Mouse (Mus musculus): ENCODE measurements around the gene Lamc1.

The Lamc1 gene

DNA sequence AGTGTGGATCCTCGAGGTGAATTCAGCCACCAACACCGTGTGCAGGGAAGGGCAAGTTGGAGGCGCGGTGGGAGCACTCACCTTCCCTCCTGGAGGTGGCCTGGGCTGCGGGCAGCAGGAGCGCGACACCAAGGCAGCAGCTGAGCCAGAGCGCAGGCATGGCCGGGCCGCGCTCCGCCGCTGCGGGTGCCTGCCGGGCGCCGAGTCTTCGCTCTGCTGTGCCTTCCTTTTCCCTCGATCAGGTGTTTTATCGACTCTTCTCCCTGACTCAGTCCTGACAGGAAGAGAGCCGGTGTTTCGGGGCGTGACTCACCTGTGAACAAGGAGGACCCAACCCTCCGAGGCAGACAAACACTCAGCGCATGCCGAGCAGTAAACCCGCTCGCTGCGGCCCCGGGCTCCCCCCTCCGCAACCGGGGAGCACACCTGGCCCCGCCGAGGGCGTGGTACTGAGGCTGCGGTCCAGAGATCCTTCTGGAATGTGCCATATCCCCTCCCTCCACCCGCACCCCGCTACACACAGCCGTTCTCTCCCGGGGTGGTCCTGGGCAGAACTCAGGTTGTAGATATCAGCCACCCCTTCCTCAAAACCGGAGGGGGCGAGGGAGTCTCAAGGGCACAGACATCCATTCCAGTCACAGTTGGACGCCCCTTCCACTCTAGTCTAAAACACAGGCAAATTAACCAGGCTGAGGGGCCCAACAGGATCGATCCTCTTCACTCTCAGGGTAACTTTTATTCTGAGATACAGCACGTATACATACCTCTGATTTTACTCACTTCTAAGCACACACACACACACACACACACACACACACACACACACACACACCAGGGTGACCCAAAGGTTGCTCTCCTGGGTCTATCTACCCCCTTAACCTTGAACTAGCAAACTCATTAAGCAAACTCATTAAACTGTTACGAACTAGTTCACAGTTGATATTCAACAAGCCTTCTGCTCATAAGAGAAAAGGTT lies 146.5 kb downstream of the Lamc1 start, which contains the start of gene Lamc2:
TSS of gene Lamc2 (minus strand) at position 620 of the 976 bp plus-strand sequence.
- DNase-seq: peak; percentile 63

DNA sequence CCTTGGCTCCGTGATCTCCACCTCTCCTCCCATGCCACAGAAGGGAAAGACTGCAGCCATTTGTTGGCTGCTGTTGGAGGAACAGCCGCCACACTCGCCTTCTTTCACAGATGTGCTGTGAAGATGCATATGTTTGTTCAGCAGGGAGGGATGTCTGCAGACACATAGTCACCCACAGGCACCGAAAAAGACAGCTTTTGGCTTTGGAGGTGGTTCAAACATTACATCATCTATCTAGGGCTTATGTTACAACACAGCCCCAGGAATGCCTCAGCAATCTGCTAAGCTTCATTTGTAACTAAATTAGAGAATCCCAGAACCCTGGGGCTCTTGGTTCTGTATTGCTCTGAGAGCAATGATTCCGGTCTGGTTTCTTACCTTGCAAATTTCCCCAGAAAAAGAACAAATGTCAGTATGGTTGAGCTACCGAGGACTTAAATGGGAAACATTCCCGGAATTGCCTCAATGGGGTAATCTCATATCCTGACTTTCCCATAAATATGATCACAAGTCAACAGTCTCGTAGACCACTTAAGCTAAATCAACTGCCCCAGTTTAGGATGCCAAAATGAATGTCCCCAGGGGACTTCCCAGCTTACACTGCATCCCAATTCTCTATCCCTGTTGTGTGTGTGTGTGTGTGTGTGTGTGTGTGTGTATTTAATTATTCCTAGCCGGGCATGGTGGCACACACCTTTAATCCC lies 151.8 kb downstream of the Lamc1 start:
- peak; percentile 64 for DNase-seq

DNA sequence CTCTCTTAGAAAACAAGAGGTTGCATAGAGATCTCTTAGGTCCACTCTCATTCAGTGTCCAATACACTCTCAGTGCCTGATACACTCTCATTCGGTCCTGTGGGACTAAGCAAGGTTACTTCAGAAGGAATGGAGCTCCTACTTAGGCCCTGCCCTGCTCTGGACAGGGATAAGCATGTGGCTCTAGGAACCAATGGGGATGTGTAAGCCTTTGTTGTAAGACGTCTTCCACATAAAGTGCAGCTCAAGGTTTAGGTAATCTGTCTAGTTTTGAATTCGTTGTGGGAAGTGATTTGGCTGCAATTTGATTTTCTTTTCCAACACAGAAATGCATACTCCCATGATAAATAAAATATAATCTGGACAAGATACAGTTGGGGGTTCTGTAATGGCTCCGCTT lies 152.4 kb downstream of the Lamc1 start:
- DNase-seq: no peak

DNA sequence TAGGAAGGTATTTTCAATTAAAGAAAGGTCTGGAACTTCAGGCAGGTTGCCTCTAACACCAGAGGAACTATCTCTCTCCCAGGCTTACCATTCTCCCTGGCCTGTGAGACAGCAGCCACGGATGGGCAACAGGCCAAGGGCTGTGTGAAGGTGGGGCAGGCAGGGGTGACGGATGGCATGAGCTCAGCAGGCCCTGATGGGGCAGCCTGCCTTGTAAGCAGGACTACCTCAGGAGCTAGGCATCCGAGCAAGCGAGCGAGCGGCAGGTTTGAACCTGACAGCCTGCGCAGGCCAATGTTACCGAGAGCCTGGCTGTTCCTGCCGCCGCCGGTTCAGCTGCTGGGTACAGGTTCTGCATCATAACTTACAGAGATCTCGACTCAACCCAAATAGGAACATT lies 157.8 kb downstream of the Lamc1 start:
- DNase-seq: peak; percentile 79

DNA sequence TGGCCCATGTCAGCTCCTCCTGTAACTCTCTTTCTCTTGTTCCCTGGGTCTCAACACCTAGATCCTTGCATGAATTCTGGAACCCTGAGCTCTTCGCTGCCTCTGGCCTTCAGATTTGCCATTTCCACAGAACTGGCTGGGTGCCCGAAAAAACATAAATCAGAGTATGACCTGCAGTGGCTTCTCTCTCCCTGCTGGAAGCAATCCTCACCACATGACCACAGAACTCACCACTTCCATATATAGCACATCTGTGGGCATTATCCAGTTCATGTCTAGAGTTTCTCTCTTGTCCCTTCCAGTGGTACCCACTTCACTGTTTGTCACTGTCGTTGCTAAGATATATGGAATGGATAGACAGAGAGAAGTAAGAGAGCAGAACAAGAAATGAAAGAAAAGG lies 159.3 kb downstream of the Lamc1 start:
- peak; percentile 39 for DNase-seq

DNA sequence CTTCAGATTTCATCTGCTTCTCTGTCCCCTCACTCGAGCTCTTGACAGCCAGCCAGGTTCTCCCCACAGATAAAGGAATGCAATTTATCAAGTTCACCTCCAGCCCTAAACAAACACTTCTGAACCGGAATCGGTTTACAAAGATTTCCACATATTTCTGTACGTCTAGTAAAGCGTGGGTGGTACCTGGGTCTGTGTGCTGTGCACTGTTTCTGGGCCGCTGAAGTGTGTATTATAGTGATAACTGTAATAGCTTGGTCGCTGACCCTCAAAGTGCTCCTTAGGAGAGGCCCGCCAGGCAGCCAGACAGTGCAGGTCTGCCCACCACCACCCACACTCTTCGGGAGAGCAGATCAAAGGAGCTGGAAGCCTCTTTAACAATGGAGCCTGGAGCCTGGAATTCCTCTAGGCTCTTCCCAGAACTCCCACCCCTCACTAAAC lies 160.3 kb downstream of the Lamc1 start:
- peak; percentile 65 for DNase-seq

DNA sequence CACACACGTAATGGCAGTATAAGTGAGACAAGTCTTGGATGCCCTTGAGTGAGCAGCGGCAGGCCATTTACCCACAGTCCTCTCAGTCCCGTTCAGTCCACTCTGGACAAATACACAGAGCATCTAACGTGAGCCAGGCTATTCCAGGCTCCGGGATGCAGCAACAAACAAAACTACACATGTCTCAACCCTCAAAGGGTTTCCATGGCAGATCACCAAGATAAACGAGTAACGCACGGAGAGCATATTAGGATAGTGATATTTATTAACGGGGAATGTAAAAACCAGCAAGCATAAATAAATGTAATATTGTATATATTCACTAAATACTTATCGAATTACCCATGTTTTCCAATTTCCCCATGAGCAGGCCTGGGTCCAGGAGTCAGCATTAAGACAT lies 161.6 kb downstream of the Lamc1 start:
- no peak for DNase-seq

Measured in lung, postnatal 10 days (tissue).